Mouse (Mus musculus) embryonic fibroblast, embryonic 13.5 days (primary cell): Measurements from ENCODE around the gene Cuta.

Source experiments
- CTCF ChIP-seq: IDR thresholded peaks from 2 replicates; pipeline ENCODE4 v1.5.1; 2011; ENCODE audit warnings: mild to moderate bottlenecking, control low read depth, low read length, moderate library complexity, borderline replicate concordance; ENCODE audit not compliant: insufficient read depth
- POLR2A ChIP-seq: IDR thresholded peaks from 2 replicates; pipeline ENCODE4 v1.6.1; 2011; ENCODE audit warnings: low read depth, mild to moderate bottlenecking, control low read depth, low read length, moderate library complexity

GRCm38 (mm10) chr17:26945824-26946495 lies 6.6 kb upstream of the Cuta start:
- no peak for TF ChIP-seq CTCF
- TF ChIP-seq POLR2A: no peak
